Mouse (Mus musculus): ENCODE data around the gene Pphln1. TPM values are rescaled to one million over a fixed set of nuclear protein-coding genes. Genes with fewer than 3 reads are reported as not detected.

Gene Pphln1
- total and polyA plus RNA-seq, 3 experiments, result 6.0 to 21.6 (median 20.9) TPM

GRCm38 (mm10) chr15:93537745-93538144, 139.6 kb downstream of the Pphln1 start:
- no peak for DNase-seq
- WGBS, result 53% methylated on average over 7 of the region's 7 CpGs
- H3K27ac ChIP-seq, result peak overlapping the region; percentile 54
- intact Hi-C loops (cut with DNase I), result loop anchor here (2.0 kb wide), 1 partner anchor 17 kb away; no protein-coding TSS in a partner anchor
- no peak overlapping the region for H3K4me3 ChIP-seq
- no peaks in the 10 kb centered on the region for H3K27me3 ChIP-seq (ENCODE audit: control insufficient read depth, insufficient read depth, low read length)
- peaks cover 3% of the 10 kb centered on the region for H3K36me3 ChIP-seq (ENCODE audit: control insufficient read depth, insufficient read depth, low read length)
- H3K4me1 ChIP-seq (ENCODE audit: control insufficient read depth, insufficient read depth, low read length), result peaks cover 12% of the 10 kb centered on the region
- H3K9ac ChIP-seq (ENCODE audit: low read depth, low read length), result no peak overlapping the region
- peak; percentile 60 for TF ChIP-seq POLR2A (IDR thresholded peaks at IDR 0.05; ENCODE audit: insufficient read depth, low read depth, low read length)
- TF ChIP-seq CTCF (IDR thresholded peaks at IDR 0.05), result no peak
- peak; percentile 88 for TF ChIP-seq EP300 (IDR thresholded peaks at IDR 0.05; ENCODE audit: insufficient read depth, low read depth, low read length)
- H3K79me2 ChIP-seq (replicated peaks; ENCODE audit: control insufficient read depth, insufficient read depth, low read length), result no peaks in the 10 kb centered on the region; the same call in 1 of the 2 replicates

GRCm38 (mm10) chr15:93538551-93539205, 140.5 kb downstream of the Pphln1 start:
- H3K9ac ChIP-seq (ENCODE audit: low read depth, low read length), result peak overlapping the region; percentile 40; the same call in 1 of the 2 replicates
- 34% methylated on average over 21 of the region's 21 CpGs for WGBS
- peak overlapping the region; percentile 54 for H3K27ac ChIP-seq
- no peaks in the 10 kb centered on the region for H3K27me3 ChIP-seq (ENCODE audit: control insufficient read depth, insufficient read depth, low read length)
- intact Hi-C loops (cut with DNase I), result no loop called here
- TF ChIP-seq CTCF (IDR thresholded peaks at IDR 0.05) (no peak), EP300 (IDR thresholded peaks at IDR 0.05; ENCODE audit: insufficient read depth, low read depth, low read length) (no peak), POLR2A (IDR thresholded peaks at IDR 0.05; ENCODE audit: insufficient read depth, low read depth, low read length) (no peak)
- peaks cover 3% of the 10 kb centered on the region for H3K36me3 ChIP-seq (ENCODE audit: control insufficient read depth, insufficient read depth, low read length)
- no peaks in the 10 kb centered on the region; the same call in 1 of the 2 replicates for H3K79me2 ChIP-seq (replicated peaks; ENCODE audit: control insufficient read depth, insufficient read depth, low read length)
- peaks cover 12% of the 10 kb centered on the region for H3K4me1 ChIP-seq (ENCODE audit: control insufficient read depth, insufficient read depth, low read length)
- H3K4me3 ChIP-seq, result peak overlapping the region; percentile 3; the same call in 1 of the 2 replicates
- DNase-seq, result peak in 1 of 2 experiments; percentile 31

- H3K9ac ChIP-seq (ENCODE audit: low read depth, low read length), result no peak overlapping the region
- H3K36me3 ChIP-seq (ENCODE audit: control insufficient read depth, insufficient read depth, low read length), result peaks cover 3% of the 10 kb centered on the region
- intact Hi-C loops (cut with DNase I), result no loop called here
- no peak for DNase-seq
- H3K27me3 ChIP-seq (ENCODE audit: control insufficient read depth, insufficient read depth, low read length), result no peaks in the 10 kb centered on the region
- peaks cover 12% of the 10 kb centered on the region for H3K4me1 ChIP-seq (ENCODE audit: control insufficient read depth, insufficient read depth, low read length)
- no peak overlapping the region for H3K27ac ChIP-seq
- H3K4me3 ChIP-seq, result no peak overlapping the region
- no peaks in the 10 kb centered on the region; the same call in 1 of the 2 replicates for H3K79me2 ChIP-seq (replicated peaks; ENCODE audit: control insufficient read depth, insufficient read depth, low read length)
- WGBS, result 46% methylated on average over 3 of the region's 3 CpGs
- TF ChIP-seq EP300 (IDR thresholded peaks at IDR 0.05; ENCODE audit: insufficient read depth, low read depth, low read length) (no peak), CTCF (IDR thresholded peaks at IDR 0.05) (no peak), POLR2A (IDR thresholded peaks at IDR 0.05; ENCODE audit: insufficient read depth, low read depth, low read length) (no peak)
Observed at GRCm38 (mm10) chr15:93539415-93539814, 141.3 kb downstream of the Pphln1 start.

Other genes with a start within 250 kb of the Pphln1 start
- gene Gxylt1, start 123.2 kb upstream of the Pphln1 start, total RNA-seq (2021), result 10 to 100 TPM; 10.3 to 10.4 TPM
- gene Gxylt1, start 123.2 kb upstream of the Pphln1 start, polyA plus RNA-seq (2012; rRNA removed), result 2.7 and 4.1 TPM in 2 replicates
- 10 to 100 TPM; 17.8 to 21.4 TPM for gene Yaf2, start 61.4 kb upstream of the Pphln1 start, total RNA-seq (2021)
- gene Yaf2, start 61.4 kb upstream of the Pphln1 start, polyA plus RNA-seq (2012; rRNA removed), result 22.0 and 35.9 TPM in 2 replicates
- 10 to 100 TPM; 89.3 to 97.3 TPM for gene Zcrb1, start within 50 bp of the Pphln1 start, total RNA-seq (2021)
- 33.0 and 52.7 TPM in 2 replicates for gene Zcrb1, start within 50 bp of the Pphln1 start, polyA plus RNA-seq (2012; rRNA removed)
- 10 to 100 TPM; 11.2 to 18.6 TPM for gene Prickle1, start 197.5 kb downstream of the Pphln1 start, total RNA-seq (2021)
- gene Prickle1, start 197.5 kb downstream of the Pphln1 start, polyA plus RNA-seq (2012; rRNA removed), result 8.6 and 11.5 TPM in 2 replicates

All from heart, adult 2 months (tissue).